Mouse (Mus musculus) right cerebral cortex, postnatal 36 days (tissue): ENCODE data around the gene Nol6.
"Not testable (repeated sequence)": the region's sequence is repeated elsewhere in the genome, so short reads cannot be mapped to it uniquely, and the experiment has no call there.

Experiments
- DNase-seq, 2 experiments: peaks; one replicate each; pipeline ENCODE4 v3.0.0; 2022; ENCODE audit warnings: low spot score in 2 of 2, mixed read lengths in 1 of 2

Nol6 gene

DNA sequence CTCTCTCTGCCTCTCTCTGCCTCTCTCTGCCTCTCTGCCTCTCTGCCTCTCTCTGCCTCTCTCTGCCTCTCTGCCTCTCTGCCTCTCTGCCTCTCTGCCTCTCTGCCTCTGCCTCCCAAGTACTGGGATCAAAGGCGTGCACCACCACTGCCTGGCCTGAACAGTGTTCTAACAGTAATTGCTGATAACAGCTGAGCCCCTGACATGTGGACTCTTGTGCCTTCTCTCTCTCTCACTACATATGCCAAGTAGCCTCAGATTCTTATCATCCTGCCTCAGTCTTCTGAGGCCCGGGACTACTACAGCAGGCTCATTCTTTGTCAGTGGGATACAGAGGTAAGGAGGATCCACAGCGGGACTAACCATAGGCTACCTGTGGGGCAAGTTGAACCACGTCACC, 41.5 kb downstream of the Nol6 start:
- not testable (repeated sequence) for DNase-seq

DNA sequence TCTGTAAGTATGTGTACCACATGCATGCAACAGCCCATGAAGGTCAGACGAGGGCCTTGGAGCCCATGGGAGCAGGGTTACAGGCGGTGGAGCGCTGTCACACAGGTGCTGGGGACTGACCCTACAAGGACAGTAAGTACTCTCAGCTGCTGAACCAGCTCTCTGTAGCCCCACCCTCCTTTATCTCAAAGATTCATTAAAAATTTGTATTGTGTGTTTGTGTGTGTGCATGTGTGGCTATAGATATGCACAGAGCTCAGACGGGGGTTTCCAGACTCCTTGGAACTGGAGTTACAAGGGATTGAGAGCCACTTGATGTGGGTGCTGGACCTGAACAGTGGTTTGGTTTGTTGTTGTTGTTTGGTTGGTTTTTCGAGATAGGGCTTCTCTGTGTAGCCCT, 42.5 kb downstream of the Nol6 start:
- DNase-seq, result no peak

DNA sequence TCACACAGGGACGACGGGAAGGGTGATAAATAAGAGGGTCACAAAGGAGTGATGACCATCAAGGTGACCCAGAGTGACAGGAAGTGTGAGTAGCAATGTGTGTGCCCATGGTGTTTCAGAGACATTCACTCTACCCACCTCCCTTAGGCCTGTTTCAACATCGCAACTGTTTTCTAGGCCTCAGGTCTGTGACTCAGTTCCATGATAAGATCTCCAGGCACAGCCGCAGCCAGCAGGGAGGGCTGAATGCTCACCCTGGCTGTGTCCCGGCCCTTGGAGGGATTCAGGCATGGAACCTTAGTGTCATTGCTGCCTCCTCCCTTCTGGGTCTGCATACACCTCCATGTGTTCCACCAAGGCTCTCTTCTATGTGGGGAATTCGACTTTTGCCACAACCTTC, 45.5 kb downstream of the Nol6 start:
- no peak for DNase-seq

DNA sequence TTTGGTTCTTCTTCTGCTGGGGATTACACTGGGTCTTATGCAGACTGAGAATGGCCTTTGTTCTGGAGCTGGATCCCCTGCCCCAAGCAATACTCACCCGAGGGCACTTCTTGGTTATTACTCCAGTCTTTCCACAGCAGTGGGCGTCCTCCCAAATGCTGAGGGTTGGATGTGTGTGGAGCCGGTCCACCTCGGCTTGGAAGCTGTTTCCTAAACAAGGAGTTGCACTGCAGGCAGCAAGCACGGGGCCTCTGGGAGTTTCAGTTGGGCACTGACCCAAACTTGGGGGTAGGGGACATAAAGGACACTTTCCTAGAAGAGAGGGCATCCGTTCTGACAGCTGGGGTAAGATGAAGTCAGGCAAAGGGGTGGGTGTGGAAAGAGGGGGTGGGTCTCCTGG, 49.8 kb downstream of the Nol6 start:
- DNase-seq, result no peak

DNA sequence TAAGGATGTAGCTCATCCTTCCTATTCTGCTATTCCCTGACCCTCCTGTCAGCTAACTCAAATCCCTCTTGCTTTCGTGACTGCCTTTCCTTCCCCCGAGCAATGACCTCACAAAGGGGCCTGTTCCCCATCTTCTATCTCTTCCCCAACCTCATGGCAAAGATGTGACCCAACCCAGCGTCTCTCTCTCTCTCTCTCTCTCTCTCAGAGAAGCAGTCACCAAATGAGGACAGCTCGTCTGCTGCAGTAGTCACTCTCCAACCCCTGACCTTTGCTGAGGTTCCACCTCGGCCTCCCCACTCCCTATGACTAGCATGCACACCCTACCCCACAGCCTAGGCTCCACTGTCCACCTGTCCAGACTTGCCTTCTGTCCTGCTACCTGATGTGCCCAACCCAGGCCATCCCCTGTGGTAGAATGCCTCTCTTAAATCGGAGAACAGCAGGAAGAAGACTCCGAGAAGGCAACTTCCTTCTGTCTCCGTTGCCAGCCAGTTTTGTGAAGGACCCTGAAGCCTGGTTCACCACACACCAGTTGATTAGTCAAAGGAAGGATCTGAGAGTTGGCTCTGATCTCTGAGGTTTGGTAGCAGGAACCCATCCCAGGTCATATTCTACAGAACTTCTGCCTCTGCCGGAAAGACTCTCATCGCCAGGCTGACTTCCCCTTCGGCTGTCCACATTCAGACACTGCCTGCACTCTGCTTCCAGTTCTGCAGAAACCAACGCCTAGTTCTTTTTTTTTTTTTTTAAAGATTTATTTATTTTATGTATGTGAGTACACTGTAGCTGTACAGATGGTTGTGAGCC, 51.0 kb downstream of the Nol6 start:
- DNase-seq, result no peak

DNA sequence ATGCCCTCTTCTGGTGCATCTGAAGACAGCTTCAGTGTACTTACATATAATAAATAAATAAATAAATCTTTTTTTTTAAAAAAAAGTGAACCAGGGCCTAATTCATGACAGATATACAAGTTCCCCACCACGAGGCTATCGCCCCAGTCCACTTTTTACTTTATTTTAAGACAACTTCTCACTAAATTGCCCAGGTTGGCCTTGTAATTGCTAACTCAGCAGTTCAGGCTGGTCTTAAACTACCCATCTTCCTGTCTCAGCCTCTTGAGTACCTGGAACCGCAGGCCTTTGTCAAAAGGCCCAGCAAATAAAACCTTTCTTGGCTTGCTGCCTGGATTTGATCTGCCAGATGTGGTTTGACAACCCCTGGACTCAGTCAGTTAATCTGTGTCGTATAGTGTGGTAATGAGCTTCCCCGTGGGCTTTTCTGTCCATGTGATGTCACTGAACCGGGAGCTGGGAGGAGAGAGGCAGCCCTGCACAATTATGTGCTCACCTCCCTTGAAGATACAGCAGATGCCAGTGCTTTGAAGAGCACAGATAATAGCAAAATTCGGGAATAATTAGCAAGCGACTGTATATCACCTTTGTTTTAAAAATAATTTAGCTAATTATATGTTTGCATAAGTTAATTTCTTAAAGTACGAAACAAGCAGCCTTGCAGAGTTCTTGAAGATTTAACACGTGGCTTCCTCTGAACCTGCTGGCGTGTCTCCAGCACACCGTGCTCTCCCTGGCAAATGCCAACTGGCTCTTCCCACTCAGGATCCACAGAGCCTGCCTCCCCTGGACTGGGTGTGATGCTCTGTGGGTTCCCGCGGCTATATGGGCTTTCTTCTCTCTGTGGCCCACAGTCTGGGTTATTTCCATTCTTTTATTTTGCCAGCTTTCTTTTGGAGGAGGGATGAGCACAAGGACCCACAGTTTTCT, 52.5 kb downstream of the Nol6 start:
- DNase-seq, result no peak

DNA sequence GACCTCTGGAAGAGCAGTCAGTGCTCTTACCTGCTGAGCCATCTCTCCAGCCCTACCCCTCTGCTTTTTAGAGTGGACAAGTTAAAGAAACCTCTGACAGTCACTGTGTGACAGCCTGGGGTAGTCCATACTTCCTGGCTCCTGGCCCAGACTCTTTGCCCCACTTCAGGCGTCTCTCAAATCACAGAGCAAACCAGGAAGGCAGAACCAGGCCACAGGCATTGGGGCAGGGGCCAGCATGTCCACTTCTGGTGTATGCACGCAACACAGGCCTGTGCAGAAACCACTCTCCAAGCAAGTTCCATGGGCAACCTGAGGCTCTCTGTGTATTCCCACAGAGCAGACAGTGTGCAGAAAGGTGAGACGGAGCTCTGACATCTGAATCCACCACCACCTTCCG, 59.1 kb downstream of the Nol6 start:
- DNase-seq, result no peak
